In the genomic region with DNA sequence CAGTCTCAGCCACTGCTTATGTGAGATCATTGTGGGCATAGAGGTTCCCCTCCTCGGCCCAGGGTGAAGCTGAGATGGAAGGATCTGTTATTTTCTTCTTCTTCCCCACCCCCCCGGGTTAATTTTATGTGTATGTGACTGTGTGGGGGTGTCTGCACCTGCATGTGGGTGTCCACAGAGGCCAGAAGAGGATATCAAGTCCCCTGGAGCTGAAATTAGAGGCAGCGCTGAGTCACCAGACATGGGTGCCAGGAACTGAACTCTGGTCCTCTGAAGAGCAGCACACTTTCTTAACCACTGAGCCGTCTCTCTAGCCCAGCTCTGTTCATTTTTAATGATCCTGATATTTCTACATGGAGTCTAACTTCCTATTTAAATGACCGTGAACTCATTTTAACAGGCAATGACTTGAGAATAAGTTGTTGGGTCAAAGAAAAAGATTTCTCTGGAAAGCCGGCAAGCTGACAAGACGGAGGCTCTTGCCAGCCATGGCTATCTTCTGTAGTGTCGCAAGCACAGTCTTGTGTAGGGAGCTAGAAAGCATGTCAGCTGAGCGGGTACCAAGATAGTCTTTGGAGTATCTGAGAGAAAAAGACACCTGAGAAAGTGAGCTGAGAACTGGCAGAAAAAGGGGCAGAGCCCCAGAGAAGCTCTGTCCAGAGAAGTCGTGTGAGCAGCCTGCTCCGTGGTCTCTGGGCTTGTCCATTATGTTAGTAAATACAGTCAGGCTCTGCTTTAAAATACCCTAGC, we compare ENCODE assay signal across 25 mouse cellular contexts.
"Had no signal": no experiment of that assay in that cellular context is flagged by ENCODE, and none has a peak within 500 bp of the region (broad histone marks: within the 10 kb centered on the region; RNA-seq: fewer than 3 reads in every experiment).

No protein-coding gene starts in this region.

- DNase-seq: heart, adult 11 months; heart, adult 2 months; heart, postnatal 14 days; heart, postnatal 36 days; kidney, adult 11 months; kidney, adult 2 months; kidney, adult 9 months; kidney, postnatal 14 days; kidney, postnatal 36 days; layer of hippocampus, adult 9-11 months; layer of hippocampus, postnatal 36 days; left cerebral cortex, postnatal 4 days had no signal

- H3K4me2 ChIP-seq: heart, embryonic 11.5 days; heart, embryonic 13.5 days; heart, embryonic 15.5 days; hindbrain, embryonic 13.5 days; hindbrain, embryonic 15.5 days; kidney, embryonic 15.5 days; limb, embryonic 13.5 days; limb, embryonic 15.5 days; liver, embryonic 12.5 days had no signal

- ATAC-seq: forebrain, embryonic 16.5 days; hindbrain, postnatal 0 days; intestine, embryonic 16.5 days; liver, embryonic 12.5 days had no signal

- H3K9me3 ChIP-seq: heart, embryonic 15.5 days; hindbrain, embryonic 13.5 days; hindbrain, embryonic 15.5 days; kidney, embryonic 15.5 days; limb, embryonic 15.5 days; liver, embryonic 12.5 days had no signal

- H3K27ac ChIP-seq: heart, adult 2 months; heart, embryonic 13.5 days; heart, embryonic 15.5 days; hindbrain, embryonic 13.5 days; hindbrain, embryonic 15.5 days; hindbrain, postnatal 0 days; kidney, embryonic 15.5 days; kidney, postnatal 0 days; limb, embryonic 13.5 days; limb, embryonic 15.5 days; liver, embryonic 12.5 days had no signal

- H3K36me3 ChIP-seq: heart, embryonic 13.5 days; heart, embryonic 15.5 days; hindbrain, embryonic 13.5 days; hindbrain, embryonic 15.5 days; kidney, embryonic 15.5 days; limb, embryonic 13.5 days; limb, embryonic 15.5 days; liver, embryonic 12.5 days had no signal

- H3K9ac ChIP-seq: heart, embryonic 13.5 days; heart, embryonic 15.5 days; hindbrain, embryonic 13.5 days; hindbrain, embryonic 15.5 days; kidney, embryonic 15.5 days; limb, embryonic 13.5 days; limb, embryonic 15.5 days; liver, embryonic 12.5 days had no signal

- H3K4me1 ChIP-seq: heart, embryonic 13.5 days; heart, embryonic 15.5 days; hindbrain, embryonic 13.5 days; hindbrain, embryonic 15.5 days; kidney, embryonic 15.5 days; limb, embryonic 13.5 days; limb, embryonic 15.5 days; liver, embryonic 12.5 days had no signal

- H3K27me3 ChIP-seq: heart, embryonic 13.5 days; heart, embryonic 15.5 days; hindbrain, embryonic 13.5 days; hindbrain, embryonic 15.5 days; kidney, embryonic 15.5 days; limb, embryonic 13.5 days; limb, embryonic 15.5 days; liver, embryonic 12.5 days had no signal

- H3K4me3 ChIP-seq: heart, adult 2 months; heart, embryonic 13.5 days; heart, embryonic 15.5 days; hindbrain, embryonic 13.5 days; hindbrain, embryonic 15.5 days; kidney, embryonic 15.5 days; limb, embryonic 13.5 days; limb, embryonic 15.5 days; liver, embryonic 12.5 days had no signal
